Mouse (Mus musculus) megakaryocyte, embryonic 14.5 days (primary cell): ENCODE measurements around the gene Shld2. TPM values are rescaled to one million over a fixed set of nuclear protein-coding genes. Genes with fewer than 3 reads are reported as not detected.

Experiments
- H3K27me3 ChIP-seq: replicated peaks from 2 replicates; pipeline ENCODE3; 2012; ENCODE audit warnings: inconsistent platforms
- H3K36me3 ChIP-seq: replicated peaks from 2 replicates; pipeline ENCODE3; 2012; ENCODE audit warnings: low read length, inconsistent platforms, mixed read lengths
- H3K4me1 ChIP-seq: 2 replicates; pipeline ENCODE4 v1.6.1; 2012; ENCODE audit warnings: inconsistent platforms
- H3K4me3 ChIP-seq: replicated peaks from 2 replicates; pipeline ENCODE3; 2012; ENCODE audit warnings: moderate library complexity, mild to moderate bottlenecking, inconsistent platforms
- H3K9me3 ChIP-seq: 2 replicates; pipeline ENCODE4 v1.6.1; 2012; ENCODE audit warnings: inconsistent platforms
- FLI1 ChIP-seq: IDR thresholded peaks from 2 replicates; pipeline ENCODE4 v1.6.1; 2012; ENCODE audit warnings: low read length, inconsistent platforms, mixed read lengths
- GATA1 ChIP-seq: IDR thresholded peaks from 3 replicates; pipeline ENCODE4 v1.6.1; 2012; ENCODE audit warnings: mixed read lengths, low read length, inconsistent platforms, borderline replicate concordance
- polyA plus RNA-seq: library from polyadenylated mRNA; stranded (reverse); fragments of >175 nt; gene quantifications from 2 replicates; pipeline ENCODE4 v1.2.3, GENCODE M21; 2012; ENCODE audit warnings: low replicate concordance; ENCODE audit not compliant: insufficient read depth

Shld2 gene
- polyA plus RNA-seq, 1 experiment: 2.9 TPM

GRCm38 (mm10) chr14:34193879-34194278, 116.4 kb downstream of the Shld2 start:
- H3K9me3 ChIP-seq: no peaks in the 10 kb centered on the region
- TF ChIP-seq FLI1 (no peak), GATA1 (no peak)

GRCm38 (mm10) chr14:34190361-34190760, 119.9 kb downstream of the Shld2 start:
- no peaks in the 10 kb centered on the region for H3K9me3 ChIP-seq
- H3K36me3 ChIP-seq: no peaks in the 10 kb centered on the region
- no peak overlapping the region for H3K4me3 ChIP-seq
- TF ChIP-seq GATA1 (no peak), FLI1 (no peak)
- H3K27me3 ChIP-seq: peaks cover 24% of the 10 kb centered on the region
- H3K4me1 ChIP-seq: peaks cover 8% of the 10 kb centered on the region

More at GRCm38 (mm10) chr14:34193879-34194278, 116.4 kb downstream of the Shld2 start:
- Histone ChIP-seq H3K4me3 (no peak overlapping the region), H3K4me1 (peaks cover 20% of the 10 kb centered on the region), H3K27me3 (peaks cover 40% of the 10 kb centered on the region), H3K36me3 (no peaks in the 10 kb centered on the region)

GRCm38 (mm10) chr14:34188629-34189028, 121.7 kb downstream of the Shld2 start:
- no peak for TF ChIP-seq FLI1
- no peak for TF ChIP-seq GATA1
- H3K27me3 ChIP-seq: peaks cover 16% of the 10 kb centered on the region
- peaks cover 8% of the 10 kb centered on the region for H3K4me1 ChIP-seq
- no peak overlapping the region for H3K4me3 ChIP-seq
- no peaks in the 10 kb centered on the region for H3K9me3 ChIP-seq
- H3K36me3 ChIP-seq: no peaks in the 10 kb centered on the region

Other genes with a start within 250 kb of the Shld2 start
- gene Anxa8, start 224.5 kb downstream of the Shld2 start, polyA plus RNA-seq: not detected in 2 replicates
- gene A630023A22Rik, start 207.7 kb downstream of the Shld2 start, polyA plus RNA-seq: not detected in 2 replicates
- not detected in 2 replicates for gene Npy4r, start 158.0 kb downstream of the Shld2 start, polyA plus RNA-seq
- not detected in 2 replicates for gene Gprin2, start 108.8 kb downstream of the Shld2 start, polyA plus RNA-seq
- gene Syt15, start 90.9 kb downstream of the Shld2 start, polyA plus RNA-seq: not detected in 2 replicates
- 26.7 and 46.8 TPM in 2 replicates for gene Glud1, start 234 bp upstream of the Shld2 start, polyA plus RNA-seq
- not detected in 2 replicates for gene Fam25c, start 44.9 kb upstream of the Shld2 start, polyA plus RNA-seq
- gene Sncg, start 64.3 kb upstream of the Shld2 start, polyA plus RNA-seq: not detected in 2 replicates
- not detected in 2 replicates for gene Mmrn2, start 65.0 kb upstream of the Shld2 start, polyA plus RNA-seq
- gene Bmpr1a, start 192.8 kb upstream of the Shld2 start, polyA plus RNA-seq: 0.36 TPM in 1 of 2 replicates, not detected in the other
- gene 9230112D13Rik, start 212.3 kb upstream of the Shld2 start, polyA plus RNA-seq: not detected in 2 replicates